Mouse (Mus musculus) Patski (cell line): ENCODE measurements at regions not wholly inside any gene's neighbourhood (a gene's known extent, or its start where the extent isn't known, plus 50 kb on each side); places are given as distances from the start of the nearest gene placed in this dataset.

Experiments used
- ATAC-seq: fragments of 100-300 bp; one replicate; pipeline ENCODE4 v1.8.0; 2021
- CTCF ChIA-PET: fragments of 350-600 bp; sonication (Branson Sonifier 250); formaldehyde crosslinking; loops from one replicate; lab custom pipeline; 2022; ENCODE audit warnings: inconsistent platforms; lab: Charles Lee
- POLR2A ChIA-PET: fragments of 350-600 bp; sonication (Branson Sonifier 250); formaldehyde crosslinking; loops from one replicate; lab custom pipeline; 2022; ENCODE audit warnings: antibody characterized with exemption, inconsistent platforms; lab: Charles Lee
- DNase-seq: peaks from one replicate; pipeline ENCODE4 v3.0.0-alpha.2; 2011; ENCODE audit warnings: low read depth, low spot score
- H3K27me3 ChIP-seq: fragments of 371-371 bp; one replicate; pipeline ENCODE4 v1.5.1; 2021
- CTCF ChIP-seq: fragments of 100-300 bp; IDR thresholded peaks from one replicate; pipeline ENCODE4 v1.5.1; 2021
- in situ Hi-C: fragments of 300-500 bp; cut with MboI; formaldehyde crosslinking; loops from 3 replicates; pipeline ENCODE4 v1.11.1; 2018; ENCODE audit warnings: low pct_unique_long_range_greater_than_20kb, mixed read lengths

DNA sequence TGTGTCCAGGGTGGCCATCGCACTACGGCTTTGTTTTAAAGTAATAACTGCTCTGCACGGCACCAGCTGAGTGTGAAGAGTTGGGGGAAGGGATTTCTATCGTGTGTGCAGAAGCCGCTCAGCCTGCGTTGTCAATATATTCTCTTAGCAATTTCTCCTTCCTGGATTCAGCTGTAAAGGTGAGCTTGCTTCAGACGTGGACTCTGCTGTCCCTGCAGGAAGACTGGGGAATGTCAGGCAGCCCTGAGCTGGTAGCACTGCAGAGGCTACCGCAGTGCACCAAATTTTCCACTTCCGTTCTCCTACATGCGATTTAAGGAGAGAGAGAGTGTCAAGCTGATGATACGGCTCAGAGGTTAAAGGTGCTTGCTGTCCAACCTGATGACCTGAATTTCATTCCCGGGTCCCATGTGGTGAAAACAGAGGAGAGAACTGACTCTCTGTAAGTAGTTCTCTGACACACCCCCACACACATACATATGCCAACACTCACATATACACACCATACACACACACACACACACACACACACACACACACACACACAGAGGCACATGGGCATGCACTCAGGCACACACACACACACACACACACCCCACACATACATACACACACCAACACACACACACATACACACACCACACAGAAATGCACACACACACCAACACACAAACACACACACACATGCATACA lies 59.9 kb upstream of the Prelid3b start:
- POLR2A ChIA-PET = no interaction called here
- H3K27me3 ChIP-seq = peaks cover 3% of the 10 kb centered on the region
- no peak for DNase-seq
- CTCF ChIA-PET = no interaction called here
- in situ Hi-C loops = loop anchor here (10.0 kb wide), 1 partner anchor 218 kb away; no protein-coding TSS in a partner anchor
- peak; percentile 64 for TF ChIP-seq CTCF
- peak; percentile 44 for ATAC-seq

GRCm38 (mm10) chr2:174540717-174541116 lies 67.8 kb upstream of the Prelid3b start:
- CTCF ChIA-PET = interaction anchor here (1.3 kb wide), 1 partner anchor 17 kb away, joined by 3 read pairs; no protein-coding TSS in a partner anchor
- no peak for TF ChIP-seq CTCF
- POLR2A ChIA-PET = no interaction called here
- ATAC-seq (no peak), DNase-seq (no peak)
- H3K27me3 ChIP-seq = no peaks in the 10 kb centered on the region
- in situ Hi-C loops = no loop called here

GRCm38 (mm10) chr2:174547207-174547606 lies 74.3 kb upstream of the Prelid3b start:
- ATAC-seq (no peak), DNase-seq (no peak)
- CTCF ChIA-PET = no interaction called here
- no peak for TF ChIP-seq CTCF
- POLR2A ChIA-PET = no interaction called here
- H3K27me3 ChIP-seq = no peaks in the 10 kb centered on the region
- in situ Hi-C loops = no loop called here

GRCm38 (mm10) chr2:174547701-174548100 lies 74.8 kb upstream of the Prelid3b start:
- in situ Hi-C loops = no loop called here
- ATAC-seq (no peak), DNase-seq (no peak)
- H3K27me3 ChIP-seq = no peaks in the 10 kb centered on the region
- ChIA-PET POLR2A (no interaction called here), CTCF (no interaction called here)
- TF ChIP-seq CTCF = no peak

GRCm38 (mm10) chr2:174548776-174549175 lies 75.9 kb upstream of the Prelid3b start:
- no peaks in the 10 kb centered on the region for H3K27me3 ChIP-seq
- ChIA-PET CTCF (no interaction called here), POLR2A (no interaction called here)
- ATAC-seq = no peak
- DNase-seq = no peak
- in situ Hi-C loops = no loop called here
- TF ChIP-seq CTCF = no peak

GRCm38 (mm10) chr2:174555778-174556177 lies 82.9 kb upstream of the Prelid3b start:
- ATAC-seq (no peak), DNase-seq (no peak)
- in situ Hi-C loops = no loop called here
- H3K27me3 ChIP-seq = no peaks in the 10 kb centered on the region
- no peak for TF ChIP-seq CTCF
- ChIA-PET CTCF (no interaction called here), POLR2A (no interaction called here)

DNA sequence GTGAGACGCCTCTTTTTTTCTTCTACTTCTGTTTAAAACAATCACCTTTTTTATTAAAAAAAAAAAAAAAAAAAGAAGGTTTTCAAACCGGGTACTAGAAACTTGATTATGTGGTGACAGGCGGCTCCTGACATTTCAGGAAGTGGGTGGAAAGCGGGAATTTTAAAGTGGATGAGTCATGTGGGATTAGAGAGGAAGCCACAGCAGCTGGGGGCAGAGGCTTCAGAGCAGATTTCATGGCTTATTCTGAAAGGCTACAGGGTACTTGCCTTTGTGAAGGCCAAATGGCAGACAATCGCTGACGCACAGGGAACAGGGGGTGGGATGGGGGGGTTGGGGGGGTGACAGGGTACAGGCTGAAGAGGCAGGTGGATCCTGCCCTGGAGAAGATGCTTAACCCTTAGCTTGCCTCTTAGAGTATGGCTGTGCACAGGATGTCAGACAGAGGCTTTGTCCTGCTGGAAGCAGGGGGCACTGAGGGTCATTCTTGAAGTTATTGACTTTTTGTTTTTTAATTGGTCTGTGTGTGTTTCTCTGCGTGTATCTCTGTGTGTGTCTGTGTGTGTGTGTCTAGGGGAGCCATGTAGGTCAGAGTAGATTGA lies 81.4 kb upstream of the Zfp831 start:
- no peak for TF ChIP-seq CTCF
- ChIA-PET CTCF (interaction anchor here (1.2 kb wide), 1 partner anchor 251 kb away, joined by 3 read pairs; no protein-coding TSS in a partner anchor), POLR2A (no interaction called here)
- no peaks in the 10 kb centered on the region for H3K27me3 ChIP-seq
- peak; percentile 72 for ATAC-seq
- in situ Hi-C loops = no loop called here
- DNase-seq = peak; percentile 13

GRCm38 (mm10) chr2:174563917-174564316 lies 79.4 kb upstream of the Zfp831 start:
- in situ Hi-C loops = no loop called here
- POLR2A ChIA-PET = no interaction called here
- no peaks in the 10 kb centered on the region for H3K27me3 ChIP-seq
- DNase-seq (no peak), ATAC-seq (no peak)
- TF ChIP-seq CTCF = no peak
- CTCF ChIA-PET = no interaction called here

DNA sequence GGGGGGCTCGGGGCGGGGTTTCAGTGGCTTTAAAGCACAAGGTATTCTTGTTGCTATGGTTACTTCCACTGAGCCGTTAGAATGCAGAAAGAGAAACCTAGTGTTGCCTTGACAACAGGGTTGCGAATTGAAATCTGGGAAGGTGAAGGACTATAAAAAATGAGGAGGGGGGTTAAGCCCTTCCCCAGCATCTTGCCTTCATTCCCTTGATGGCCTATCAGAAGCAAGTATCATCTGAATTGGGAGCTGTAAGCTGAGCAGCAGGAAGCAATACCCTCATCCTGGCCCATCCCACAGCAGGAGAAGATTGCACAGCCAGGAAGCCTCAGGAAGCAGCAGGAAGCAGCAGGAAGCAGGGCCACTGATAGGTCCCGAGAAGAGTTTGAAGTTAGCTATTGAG lies 78.5 kb upstream of the Zfp831 start:
- in situ Hi-C loops = no loop called here
- POLR2A ChIA-PET = no interaction called here
- TF ChIP-seq CTCF = no peak
- DNase-seq (no peak), ATAC-seq (no peak)
- CTCF ChIA-PET = no interaction called here
- H3K27me3 ChIP-seq = no peaks in the 10 kb centered on the region

DNA sequence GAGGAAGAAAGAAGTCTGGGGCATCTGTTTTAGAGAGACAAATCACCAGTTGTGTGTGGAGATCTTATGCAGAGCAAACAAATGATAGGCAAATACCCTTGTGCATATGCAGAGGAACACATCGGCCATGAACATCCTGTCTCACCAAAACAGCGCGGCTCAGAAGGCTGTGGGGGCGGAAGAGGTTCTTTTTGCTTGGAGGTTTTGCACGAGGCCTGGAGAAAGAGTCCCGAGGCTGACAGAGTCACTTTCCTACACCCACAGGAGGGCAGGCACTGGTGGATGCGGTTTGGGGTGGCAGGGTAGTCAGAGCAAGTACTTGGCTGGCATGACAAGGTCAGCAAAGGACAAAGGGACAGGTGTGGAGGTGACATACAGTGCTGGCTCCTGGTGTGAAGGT lies 77.4 kb upstream of the Zfp831 start:
- in situ Hi-C loops = no loop called here

DNA sequence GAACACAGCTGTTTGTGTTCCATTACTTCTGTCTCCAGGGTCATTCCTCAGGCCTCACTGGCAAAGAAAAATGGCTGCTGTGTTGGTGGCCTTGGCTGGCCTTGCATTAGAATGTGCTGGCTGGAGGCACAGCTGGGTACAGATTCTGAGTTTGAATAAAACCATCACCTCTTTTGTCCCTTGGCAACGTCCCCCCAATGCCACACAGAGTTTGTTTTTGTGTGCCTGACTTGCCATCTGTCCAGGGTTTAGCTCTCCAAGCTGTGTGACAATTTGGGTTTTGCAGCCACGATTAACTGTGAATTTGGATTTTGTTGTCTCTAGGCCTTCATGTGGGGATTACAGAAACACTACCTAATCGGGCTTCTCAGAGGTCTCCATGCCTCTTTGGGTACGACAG lies 76.6 kb upstream of the Zfp831 start:
- POLR2A ChIA-PET = no interaction called here
- no peak for TF ChIP-seq CTCF
- in situ Hi-C loops = no loop called here
- DNase-seq (no peak), ATAC-seq (no peak)
- H3K27me3 ChIP-seq = no peaks in the 10 kb centered on the region
- CTCF ChIA-PET = no interaction called here

More for the DNA sequence above, 77.4 kb upstream of the Zfp831 start:
- CTCF ChIA-PET = no interaction called here
- no peak for TF ChIP-seq CTCF
- no peak for ATAC-seq
- POLR2A ChIA-PET = no interaction called here
- DNase-seq = no peak
- H3K27me3 ChIP-seq = no peaks in the 10 kb centered on the region
